Mouse (Mus musculus) limb, embryonic 11.5 days (tissue): ENCODE results near the gene Sufu. TPM values are rescaled to one million over a fixed set of nuclear protein-coding genes. Genes with fewer than 3 reads are reported as not detected.

Experiments
- ATAC-seq: fragments of 200-750 bp; cut with Nextera tagmentation; 2 replicates; pipeline ENCODE4 v1.8.0; 2017; ENCODE audit warnings: low read depth; ENCODE audit not compliant: insufficient number of reproducible peaks, low FRiP score, low TSS enrichment
- DNase-seq: peaks from one replicate; pipeline ENCODE4 v3.0.0-alpha.2; 2015; ENCODE audit warnings: low spot score
- H3K27ac ChIP-seq: fragments of 300-500 bp; sonication (generic); replicated peaks from 2 replicates; pipeline ENCODE4 v1.5.1; 2014; ENCODE audit warnings: low read depth, mild to moderate bottlenecking, low read length
- H3K27me3 ChIP-seq: fragments of 300-500 bp; sonication (generic); 2 replicates; pipeline ENCODE4 v1.6.1; 2014; ENCODE audit warnings: mild to moderate bottlenecking, low read length, mixed read lengths; ENCODE audit not compliant: control insufficient read depth, insufficient read depth
- H3K36me3 ChIP-seq: fragments of 300-500 bp; sonication (generic); 2 replicates; pipeline ENCODE4 v1.6.1; 2014; ENCODE audit warnings: mild to moderate bottlenecking, low read length, moderate library complexity, mixed read lengths; ENCODE audit not compliant: control insufficient read depth, insufficient read depth
- H3K4me1 ChIP-seq: fragments of 300-500 bp; sonication (generic); 2 replicates; pipeline ENCODE4 v1.6.1; 2014; ENCODE audit warnings: low read length, mixed read lengths; ENCODE audit not compliant: control insufficient read depth, insufficient read depth
- H3K4me2 ChIP-seq: fragments of 300-500 bp; sonication (generic); 2 replicates; pipeline ENCODE4 v1.6.1; 2014; ENCODE audit warnings: low read depth, mild to moderate bottlenecking, moderate library complexity; ENCODE audit not compliant: severe bottlenecking
- H3K4me3 ChIP-seq: fragments of 300-500 bp; sonication (generic); 2 replicates; pipeline ENCODE4 v1.5.1; 2014; ENCODE audit warnings: low read depth, low read length
- H3K9ac ChIP-seq: fragments of 300-500 bp; sonication (generic); 2 replicates; pipeline ENCODE4 v1.6.1; 2014; ENCODE audit warnings: mild to moderate bottlenecking, low read length
- H3K9me3 ChIP-seq: fragments of 300-500 bp; sonication (generic); 2 replicates; pipeline ENCODE4 v1.6.1; 2016; ENCODE audit warnings: low read length; ENCODE audit not compliant: control insufficient read depth
- WGBS: fragments of 180-500 bp; shearing (Covaris S2); extraction: QIAGEN DNeasy Blood & Tissue Kit; methylation state at CpG from one replicate; pipeline ENCODE4 v1.1.7; 2014; 5-methylcytosine and 5-hydroxymethylcytosine counted together
- polyA plus RNA-seq: library from polyadenylated mRNA; unstranded; fragments of >200 nt; fragmentation: Nextera tagmentation; extraction: Ambion mirVana; gene quantifications from 2 replicates; pipeline ENCODE4 v1.2.1, GENCODE M21; 2014

The Sufu gene
- polyA plus RNA-seq, 1 experiment from 2014 or later, result 45.3 TPM

GRCm38 (mm10) chr19:46537357-46537756, 140.7 kb downstream of the Sufu start:
- DNase-seq, result no peak
- H3K36me3 ChIP-seq, result no peaks in the 10 kb centered on the region; the same call in 1 of the 2 replicates

DNA sequence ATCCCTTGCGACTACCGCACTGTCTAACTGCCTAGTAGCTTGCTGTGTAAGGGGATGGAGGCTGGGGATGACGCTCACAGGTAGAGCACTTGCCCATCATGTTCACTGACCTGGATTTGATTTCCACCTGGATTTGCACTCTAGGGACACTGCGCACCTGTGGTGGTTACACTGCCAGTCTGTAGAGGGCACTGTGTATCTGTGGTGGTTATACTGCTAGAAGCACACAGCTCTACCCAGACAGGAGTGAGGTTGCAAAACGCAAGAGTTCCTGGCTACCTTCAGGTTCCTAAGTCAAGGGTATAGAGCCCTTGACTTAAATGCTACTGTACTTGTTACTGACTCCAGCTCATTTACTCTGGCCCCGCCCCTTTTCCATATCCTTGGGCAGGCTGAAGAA, 141.5 kb downstream of the Sufu start:
- H3K4me2 ChIP-seq, result no peak overlapping the region
- H3K4me1 ChIP-seq, result 0 out of 2 replicates have a peak, but pooled peaks cover 3% of the 10 kb centered on the region
- H3K4me3 ChIP-seq, result no peak overlapping the region
- DNase-seq (no peak), ATAC-seq (no peak)
- 83% methylated on average over 6 of the region's 6 CpGs for WGBS
- no peaks in the 10 kb centered on the region; the same call in 1 of the 2 replicates for H3K36me3 ChIP-seq
- H3K9ac ChIP-seq, result no peak overlapping the region
- H3K9me3 ChIP-seq, result no peaks in the 10 kb centered on the region
- H3K27me3 ChIP-seq, result no peaks in the 10 kb centered on the region
- H3K27ac ChIP-seq, result no peak overlapping the region

More at GRCm38 (mm10) chr19:46537357-46537756, 140.7 kb downstream of the Sufu start:
- 93% methylated on average over 9 of the region's 9 CpGs for WGBS
- H3K27ac ChIP-seq, result no peak overlapping the region
- no peaks in the 10 kb centered on the region for H3K27me3 ChIP-seq
- H3K4me1 ChIP-seq, result peaks cover 12% of the 10 kb centered on the region
- H3K4me3 ChIP-seq, result no peak overlapping the region
- no peak for ATAC-seq
- no peaks in the 10 kb centered on the region for H3K9me3 ChIP-seq
- H3K9ac ChIP-seq, result no peak overlapping the region
- H3K4me2 ChIP-seq, result no peak overlapping the region

Other genes starting within 250 kb of the Sufu start
- gene Pitx3, start 248.6 kb upstream of the Sufu start, polyA plus RNA-seq, result 3.4 and 4.4 TPM in 2 replicates
- 35.0 and 37.8 TPM in 2 replicates for gene Gbf1, start 244.4 kb upstream of the Sufu start, polyA plus RNA-seq
- gene Nfkb2, start 92.6 kb upstream of the Sufu start, polyA plus RNA-seq, result 6.8 and 7.0 TPM in 2 replicates
- 1.3 and 1.7 TPM in 2 replicates for gene Psd, start 69.7 kb upstream of the Sufu start, polyA plus RNA-seq
- gene Fbxl15, start 68.7 kb upstream of the Sufu start, polyA plus RNA-seq, result 10.9 and 15.1 TPM in 2 replicates
- 163 and 179 TPM in 2 replicates for gene Cuedc2, start 58.2 kb upstream of the Sufu start, polyA plus RNA-seq
- 5.3 and 5.7 TPM in 2 replicates for gene Mfsd13a, start 55.8 kb upstream of the Sufu start, polyA plus RNA-seq
- gene 2310034G01Rik, start 46.6 kb upstream of the Sufu start, polyA plus RNA-seq, result 1.2 and 1.8 TPM in 2 replicates
- 147 and 158 TPM in 2 replicates for gene Actr1a, start 1.1 kb upstream of the Sufu start, polyA plus RNA-seq
- gene Trim8, start 104.8 kb downstream of the Sufu start, polyA plus RNA-seq, result 16.7 and 18.0 TPM in 2 replicates
- 128 and 133 TPM in 2 replicates for gene Arl3, start 176.3 kb downstream of the Sufu start, polyA plus RNA-seq
- gene Sfxn2, start 176.5 kb downstream of the Sufu start, polyA plus RNA-seq, result 15.2 and 15.6 TPM in 2 replicates
- 40.4 and 40.8 TPM in 2 replicates for gene Wbp1l, start 202.2 kb downstream of the Sufu start, polyA plus RNA-seq